Mouse (Mus musculus): ENCODE measurements around the gene Acp7. TPM values are rescaled to one million over a fixed set of nuclear protein-coding genes. Genes with fewer than 3 reads are reported as not detected.

The Acp7 gene
- polyA plus RNA-seq, 1 experiment from 2014 or later = not detected

GRCm38 (mm10) chr7:28570291-28570981 lies 60.7 kb downstream of the Acp7 start:
- no peaks in the 10 kb centered on the region for H3K9me3 ChIP-seq
- H3K27me3 ChIP-seq = no peaks in the 10 kb centered on the region
- 41% methylated on average over 12 of the region's 12 CpGs for WGBS
- H3K36me3 ChIP-seq = peaks cover 26% of the 10 kb centered on the region
- no peak overlapping the region; the same call in 1 of the 2 replicates for H3K4me3 ChIP-seq
- peak overlapping the region; percentile 9 for H3K9ac ChIP-seq
- peak overlapping the region; percentile 43 for H3K4me2 ChIP-seq
- peak; percentile 69 for ATAC-seq (ENCODE audit: borderline replicate concordance, extremely low read depth, low FRiP score, low TSS enrichment)
- H3K27ac ChIP-seq = peak overlapping the region; percentile 92
- peaks cover 62% of the 10 kb centered on the region for H3K4me1 ChIP-seq

- Histone ChIP-seq H3K9me3 (no peaks in the 10 kb centered on the region), H3K27ac (no peak overlapping the region), H3K4me3 (no peak overlapping the region), H3K27me3 (no peaks in the 10 kb centered on the region), H3K4me2 (no peak overlapping the region), H3K4me1 (peaks cover 46% of the 10 kb centered on the region), H3K36me3 (peaks cover 42% of the 10 kb centered on the region), H3K9ac (no peak overlapping the region)
- no peak for ATAC-seq (ENCODE audit: borderline replicate concordance, extremely low read depth, low FRiP score, low TSS enrichment)
These were observed 62.9 kb downstream of the Acp7 start for GRCm38 (mm10) chr7:28568253-28568652.

- H3K27ac ChIP-seq = no peak overlapping the region
- H3K36me3 ChIP-seq = peaks cover 48% of the 10 kb centered on the region
- no peaks in the 10 kb centered on the region for H3K9me3 ChIP-seq
- no peak overlapping the region for H3K9ac ChIP-seq
- H3K4me3 ChIP-seq = no peak overlapping the region
- no peaks in the 10 kb centered on the region for H3K27me3 ChIP-seq
- H3K4me1 ChIP-seq = peaks cover 39% of the 10 kb centered on the region
- no peak for ATAC-seq (ENCODE audit: borderline replicate concordance, extremely low read depth, low FRiP score, low TSS enrichment)
- 83% methylated on average over 4 of the region's 4 CpGs for WGBS
- H3K4me2 ChIP-seq = no peak overlapping the region
These were observed 63.6 kb downstream of the Acp7 start for GRCm38 (mm10) chr7:28567539-28567938.

- Histone ChIP-seq H3K4me2 (no peak overlapping the region), H3K4me3 (no peak overlapping the region), H3K4me1 (peaks cover 18% of the 10 kb centered on the region), H3K27me3 (no peaks in the 10 kb centered on the region), H3K9ac (no peak overlapping the region), H3K27ac (no peak overlapping the region), H3K9me3 (no peaks in the 10 kb centered on the region), H3K36me3 (peaks cover 65% of the 10 kb centered on the region)
- no peak for ATAC-seq (ENCODE audit: borderline replicate concordance, extremely low read depth, low FRiP score, low TSS enrichment)
- 78% methylated on average over 5 of the region's 5 CpGs for WGBS
These were observed 65.7 kb downstream of the Acp7 start for GRCm38 (mm10) chr7:28565407-28565806.

GRCm38 (mm10) chr7:28562951-28563350 lies 68.2 kb downstream of the Acp7 start:
- ATAC-seq (ENCODE audit: borderline replicate concordance, extremely low read depth, low FRiP score, low TSS enrichment) = no peak
- peaks cover 79% of the 10 kb centered on the region for H3K36me3 ChIP-seq
- WGBS = 92% methylated on average over 13 of the region's 13 CpGs
- H3K9me3 ChIP-seq = no peaks in the 10 kb centered on the region
- H3K4me1 ChIP-seq = peaks cover 21% of the 10 kb centered on the region
- H3K4me3 ChIP-seq = no peak overlapping the region
- H3K27ac ChIP-seq = no peak overlapping the region
- no peaks in the 10 kb centered on the region for H3K27me3 ChIP-seq
- no peak overlapping the region for H3K4me2 ChIP-seq
- H3K9ac ChIP-seq = no peak overlapping the region

GRCm38 (mm10) chr7:28562371-28562770 lies 68.8 kb downstream of the Acp7 start:
- no peak overlapping the region for H3K4me3 ChIP-seq
- H3K9ac ChIP-seq = no peak overlapping the region
- H3K27ac ChIP-seq = no peak overlapping the region
- H3K36me3 ChIP-seq = peaks cover 73% of the 10 kb centered on the region
- no peaks in the 10 kb centered on the region for H3K27me3 ChIP-seq
- 94% methylated on average over 13 of the region's 13 CpGs for WGBS
- peaks cover 27% of the 10 kb centered on the region for H3K4me1 ChIP-seq
- no peak for ATAC-seq (ENCODE audit: borderline replicate concordance, extremely low read depth, low FRiP score, low TSS enrichment)
- no peaks in the 10 kb centered on the region for H3K9me3 ChIP-seq
- no peak overlapping the region for H3K4me2 ChIP-seq

GRCm38 (mm10) chr7:28561967-28562366 lies 69.2 kb downstream of the Acp7 start:
- no peak overlapping the region for H3K9ac ChIP-seq
- WGBS = 92% methylated on average over 11 of the region's 11 CpGs
- ATAC-seq (ENCODE audit: borderline replicate concordance, extremely low read depth, low FRiP score, low TSS enrichment) = no peak

GRCm38 (mm10) chr7:28560856-28561255 lies 70.3 kb downstream of the Acp7 start:
- no peak overlapping the region for H3K27ac ChIP-seq
- peaks cover 58% of the 10 kb centered on the region for H3K36me3 ChIP-seq
- H3K4me1 ChIP-seq = peaks cover 38% of the 10 kb centered on the region
- H3K9me3 ChIP-seq = no peaks in the 10 kb centered on the region
- no peak overlapping the region for H3K4me2 ChIP-seq
- WGBS = 89% methylated on average over 10 of the region's 10 CpGs
- no peak overlapping the region for H3K4me3 ChIP-seq
- H3K27me3 ChIP-seq = no peaks in the 10 kb centered on the region
- no peak for ATAC-seq (ENCODE audit: borderline replicate concordance, extremely low read depth, low FRiP score, low TSS enrichment)
- no peak overlapping the region for H3K9ac ChIP-seq

More at GRCm38 (mm10) chr7:28561967-28562366, 69.2 kb downstream of the Acp7 start:
- Histone ChIP-seq H3K9me3 (no peaks in the 10 kb centered on the region), H3K4me3 (no peak overlapping the region), H3K4me2 (no peak overlapping the region), H3K27ac (no peak overlapping the region), H3K4me1 (peaks cover 31% of the 10 kb centered on the region), H3K36me3 (peaks cover 69% of the 10 kb centered on the region), H3K27me3 (no peaks in the 10 kb centered on the region)

- H3K27me3 ChIP-seq = no peaks in the 10 kb centered on the region
- H3K9ac ChIP-seq = no peak overlapping the region
- H3K4me1 ChIP-seq = peaks cover 38% of the 10 kb centered on the region
- 43% methylated on average over 4 of the region's 4 CpGs for WGBS
- no peaks in the 10 kb centered on the region for H3K9me3 ChIP-seq
- ATAC-seq (ENCODE audit: borderline replicate concordance, extremely low read depth, low FRiP score, low TSS enrichment) = peak; percentile 87
- no peak overlapping the region for H3K4me3 ChIP-seq
- H3K36me3 ChIP-seq = peaks cover 38% of the 10 kb centered on the region
- H3K4me2 ChIP-seq = no peak overlapping the region
- peak overlapping the region; percentile 82 for H3K27ac ChIP-seq
These were observed 72.6 kb downstream of the Acp7 start for GRCm38 (mm10) chr7:28558486-28558885.

GRCm38 (mm10) chr7:28557708-28558107 lies 73.4 kb downstream of the Acp7 start:
- no peak for ATAC-seq (ENCODE audit: borderline replicate concordance, extremely low read depth, low FRiP score, low TSS enrichment)
- H3K9me3 ChIP-seq = no peaks in the 10 kb centered on the region
- peak overlapping the region; percentile 82; the same call in 1 of the 2 replicates for H3K27ac ChIP-seq
- H3K4me1 ChIP-seq = peaks cover 38% of the 10 kb centered on the region
- H3K4me3 ChIP-seq = no peak overlapping the region
- no peaks in the 10 kb centered on the region for H3K27me3 ChIP-seq
- no peak overlapping the region for H3K9ac ChIP-seq
- no peak overlapping the region for H3K4me2 ChIP-seq
- WGBS = 64% methylated on average over 6 of the region's 6 CpGs
- H3K36me3 ChIP-seq = peaks cover 33% of the 10 kb centered on the region
